ENCODE assay signal across 9 mouse cellular contexts in the genomic region with DNA sequence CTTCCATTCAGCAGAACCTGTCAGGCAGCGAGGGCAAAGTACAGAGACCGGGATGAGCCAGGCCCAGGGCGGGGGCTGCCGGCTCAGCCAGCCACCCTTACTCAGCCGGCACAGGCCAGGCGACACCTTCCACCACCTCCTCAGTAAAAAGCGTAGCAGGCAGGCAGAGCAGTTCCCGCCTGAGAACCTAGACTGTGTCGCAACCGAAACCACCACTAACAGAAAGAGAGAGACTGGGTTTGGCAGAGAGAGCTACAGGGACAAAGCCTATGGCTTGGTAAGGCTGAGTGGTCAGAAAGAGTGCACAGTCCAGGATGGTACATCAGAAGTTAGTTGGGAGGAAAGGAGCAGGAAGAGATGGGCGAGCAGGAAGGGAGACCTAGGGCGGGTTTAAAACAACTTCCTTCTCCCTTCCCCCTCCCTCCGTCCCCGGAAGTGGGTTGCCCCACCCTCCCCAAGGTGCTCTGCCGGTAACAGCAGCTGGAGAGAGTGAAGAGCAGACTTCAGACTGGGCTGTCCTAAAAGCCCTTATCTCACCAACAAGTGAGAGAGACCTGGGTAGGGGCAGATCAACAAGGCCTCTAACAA. TPM values are rescaled to one million over a fixed set of nuclear protein-coding genes. Genes with fewer than 3 reads are reported as not detected.
DNase-seq lines count a peak whose midpoint lies in the region; ATAC-seq and TF ChIP-seq lines count a peak whose summit lies in the region.
"Had no signal": no experiment of that assay in that cellular context is flagged by ENCODE, and none has a peak within 500 bp of the region (broad histone marks: within the 10 kb centered on the region; RNA-seq: fewer than 3 reads in every experiment).

No protein-coding gene starts in this region.

- H3K9me3 ChIP-seq in heart, postnatal 0 days (replicated peaks; ENCODE audit: control insufficient read depth, low read length), result no peaks in the 10 kb centered on the region
- H3K9me3 ChIP-seq in liver, embryonic 14.5 days (ENCODE audit: control insufficient read depth, low read length), result no peaks in the 10 kb centered on the region
- H3K9me3 ChIP-seq: hindbrain, embryonic 15.5 days had no signal

- ATAC-seq in heart, postnatal 0 days (ENCODE audit: insufficient read depth, low read depth), result no peak
- ATAC-seq in liver, embryonic 14.5 days (ENCODE audit: insufficient read depth), result peak; percentile 90

- H3K36me3 ChIP-seq in heart, postnatal 0 days (replicated peaks; ENCODE audit: control insufficient read depth, insufficient read depth, low read length), result peaks cover 5% of the 10 kb centered on the region; the same call in 1 of the 2 replicates
- H3K36me3 ChIP-seq in liver, embryonic 14.5 days (replicated peaks; ENCODE audit: control insufficient read depth, insufficient read depth, low read depth), result no peaks in the 10 kb centered on the region; the same call in 1 of the 2 replicates
- H3K36me3 ChIP-seq: hindbrain, embryonic 15.5 days had no signal

- peaks cover 37% of the 10 kb centered on the region for H3K4me1 ChIP-seq in heart, postnatal 0 days (ENCODE audit: control insufficient read depth, insufficient read depth)
- peaks cover 24 to 40% of the 10 kb centered on the region in 2 experiments for H3K4me1 ChIP-seq in liver, embryonic 14.5 days (replicated peaks; ENCODE audit: control insufficient read depth in 2 of 2, insufficient read depth in 2 of 2, low read length in 1 of 2)

- no peak for TF ChIP-seq EP300 in heart, postnatal 0 days (IDR thresholded peaks at IDR 0.05; ENCODE audit: low read depth)
- TF ChIP-seq EP300 in liver, embryonic 14.5 days (IDR thresholded peaks at IDR 0.05; ENCODE audit: low read depth), result peak; percentile 33; the same call in 1 of the 2 replicates

- 45% methylated on average over 15 of the region's 15 CpGs for WGBS in heart, postnatal 0 days
- WGBS in liver, embryonic 14.5 days (ENCODE audit: insufficient replicate concordance), result 12% methylated on average over 15 of the region's 15 CpGs

- TF ChIP-seq CTCF in heart, postnatal 0 days (IDR thresholded peaks at IDR 0.05; ENCODE audit: low read depth), result no peak
- TF ChIP-seq CTCF in liver, embryonic 14.5 days (IDR thresholded peaks at IDR 0.05; ENCODE audit: low read depth), result no peak

- DNase-seq in A20 (ENCODE audit: low read depth, low spot score) (peak; percentile 87), ES-CJ7 (ENCODE audit: low read depth, low spot score) (peak; percentile 46)
- no peak for DNase-seq in heart, postnatal 0 days (ENCODE audit: low spot score)
- peak; percentile 52 to 66 (median 62) for DNase-seq in liver, embryonic 14.5 days (ENCODE audit: low read depth in 3 of 3, low spot score in 3 of 3)
- peak; percentile 54 to 70 for DNase-seq in spleen, postnatal 14 days (ENCODE audit: low spot score in 2 of 2)
- no peak for DNase-seq in Muller cell, postnatal 12 days (ENCODE audit: inconsistent ontology term)
- no peak for DNase-seq in frontal cortex, postnatal 36 days (ENCODE audit: low spot score in 2 of 2)
- no peak for DNase-seq in left cerebral cortex, adult 9 months (ENCODE audit: low spot score in 2 of 2)

- peak overlapping the region; percentile 40 for H3K27ac ChIP-seq in heart, postnatal 0 days (ENCODE audit: low read depth)
- H3K27ac ChIP-seq in liver, embryonic 14.5 days, result peak overlapping the region; percentile 81
- H3K27ac ChIP-seq: hindbrain, embryonic 15.5 days had no signal

- H3K4me2 ChIP-seq in heart, postnatal 0 days (ENCODE audit: low read depth, low read length), result peak overlapping the region; percentile 30; the same call in 1 of the 2 replicates
- peak overlapping the region; percentile 83 for H3K4me2 ChIP-seq in liver, embryonic 14.5 days (ENCODE audit: low read depth)
- H3K4me2 ChIP-seq: hindbrain, embryonic 15.5 days had no signal

- H3K4me3 ChIP-seq in heart, postnatal 0 days (ENCODE audit: low read depth, low read length), result peak overlapping the region; percentile 22; the same call in 1 of the 2 replicates
- peak overlapping the region; percentile 61 to 65 for H3K4me3 ChIP-seq in liver, embryonic 14.5 days (ENCODE audit: insufficient read depth in 1 of 2, low read depth in 2 of 2, low read length in 2 of 2)
- H3K4me3 ChIP-seq: hindbrain, embryonic 15.5 days had no signal

- H3K27me3 ChIP-seq in heart, postnatal 0 days (ENCODE audit: control insufficient read depth, insufficient read depth, low read length), result no peaks in the 10 kb centered on the region
- H3K27me3 ChIP-seq in liver, embryonic 14.5 days (ENCODE audit: control insufficient read depth, insufficient read depth, low read length), result no peaks in the 10 kb centered on the region
- H3K27me3 ChIP-seq: hindbrain, embryonic 15.5 days had no signal

- H3K9ac ChIP-seq in heart, postnatal 0 days (replicated peaks; ENCODE audit: low read depth, low read length), result peak overlapping the region; percentile 36; the same call in 1 of the 2 replicates
- peak overlapping the region; percentile 68 for H3K9ac ChIP-seq in liver, embryonic 14.5 days (replicated peaks)
- H3K9ac ChIP-seq: hindbrain, embryonic 15.5 days had no signal

RNA-seq across cellular contexts. Expression of a gene that starts 28.0 kb away (rescaled TPM):
- 18.5 and 40.0 TPM in 2 replicates for total RNA-seq in heart, postnatal 0 days (2014; rRNA removed; ENCODE audit: low replicate concordance)
- polyA plus RNA-seq in heart, postnatal 0 days (2015; fragmentation: Nextera tagmentation; extraction: Ambion mirVana), result 8.5 and 9.7 TPM in 2 replicates
- 1.7 and 2.0 TPM in 2 replicates for polyA plus RNA-seq in liver, embryonic 14.5 days (2012; rRNA removed)
- 0.36 and 0.58 TPM in 2 replicates for polyA plus RNA-seq in liver, embryonic 14.5 days (2014; fragmentation: Nextera tagmentation; extraction: Ambion mirVana)

RNA-seq across cellular contexts. Expression of a gene that starts 46.5 kb away (rescaled TPM):
- 33.6 and 35.2 TPM in 2 replicates for total RNA-seq in heart, postnatal 0 days (2014; rRNA removed; ENCODE audit: low replicate concordance)
- 17.8 and 19.3 TPM in 2 replicates for polyA plus RNA-seq in heart, postnatal 0 days (2015; fragmentation: Nextera tagmentation; extraction: Ambion mirVana)
- polyA plus RNA-seq in liver, embryonic 14.5 days (2012; rRNA removed), result 14.2 and 17.4 TPM in 2 replicates
- polyA plus RNA-seq in liver, embryonic 14.5 days (2014; fragmentation: Nextera tagmentation; extraction: Ambion mirVana), result 14.3 and 18.9 TPM in 2 replicates

RNA-seq across cellular contexts. Expression of a gene that starts 54.2 kb away (rescaled TPM):
- total RNA-seq in heart, postnatal 0 days (2014; rRNA removed; ENCODE audit: low replicate concordance), result 30.2 and 44.0 TPM in 2 replicates
- 27.8 and 30.4 TPM in 2 replicates for polyA plus RNA-seq in heart, postnatal 0 days (2015; fragmentation: Nextera tagmentation; extraction: Ambion mirVana)
- polyA plus RNA-seq in liver, embryonic 14.5 days (2012; rRNA removed), result 16.1 and 18.0 TPM in 2 replicates
- 23.1 and 24.9 TPM in 2 replicates for polyA plus RNA-seq in liver, embryonic 14.5 days (2014; fragmentation: Nextera tagmentation; extraction: Ambion mirVana)

Comparison
In these comparisons a context has a peak if more than half of its experiments do, and no peak if none do; other contexts are left out.
1. DNase-seq: peak in A20 (single experiment), ES-CJ7 (single experiment), liver, embryonic 14.5 days (3 of 3) and spleen, postnatal 14 days (2 of 2); none in heart, postnatal 0 days (single experiment), Muller cell, postnatal 12 days (single experiment), frontal cortex, postnatal 36 days (0 of 2) and left cerebral cortex, adult 9 months (0 of 2).